Mouse (Mus musculus) left cerebral cortex, adult 8-10 months (tissue): ENCODE measurements around the gene Rif1. TPM values are rescaled to one million over a fixed set of nuclear protein-coding genes. Genes with fewer than 3 reads are reported as not detected.
"Not testable (repeated sequence)": the region's sequence is repeated elsewhere in the genome, so short reads cannot be mapped to it uniquely, and the experiment has no call there.

Source experiments
- DNase-seq, 2 experiments: peaks; one replicate each; pipeline ENCODE4 v3.0.0; 2022; ENCODE audit warnings: low spot score in 2 of 2
- total RNA-seq, 4 experiments: library from RNA; stranded (reverse); gene quantifications; 2 replicates each; pipeline ENCODE4 v1.2.4; 2022

The Rif1 gene
- total RNA-seq, 4 experiments from 2014 or later, result 24.6 to 27.5 (median 25.2) TPM

DNA sequence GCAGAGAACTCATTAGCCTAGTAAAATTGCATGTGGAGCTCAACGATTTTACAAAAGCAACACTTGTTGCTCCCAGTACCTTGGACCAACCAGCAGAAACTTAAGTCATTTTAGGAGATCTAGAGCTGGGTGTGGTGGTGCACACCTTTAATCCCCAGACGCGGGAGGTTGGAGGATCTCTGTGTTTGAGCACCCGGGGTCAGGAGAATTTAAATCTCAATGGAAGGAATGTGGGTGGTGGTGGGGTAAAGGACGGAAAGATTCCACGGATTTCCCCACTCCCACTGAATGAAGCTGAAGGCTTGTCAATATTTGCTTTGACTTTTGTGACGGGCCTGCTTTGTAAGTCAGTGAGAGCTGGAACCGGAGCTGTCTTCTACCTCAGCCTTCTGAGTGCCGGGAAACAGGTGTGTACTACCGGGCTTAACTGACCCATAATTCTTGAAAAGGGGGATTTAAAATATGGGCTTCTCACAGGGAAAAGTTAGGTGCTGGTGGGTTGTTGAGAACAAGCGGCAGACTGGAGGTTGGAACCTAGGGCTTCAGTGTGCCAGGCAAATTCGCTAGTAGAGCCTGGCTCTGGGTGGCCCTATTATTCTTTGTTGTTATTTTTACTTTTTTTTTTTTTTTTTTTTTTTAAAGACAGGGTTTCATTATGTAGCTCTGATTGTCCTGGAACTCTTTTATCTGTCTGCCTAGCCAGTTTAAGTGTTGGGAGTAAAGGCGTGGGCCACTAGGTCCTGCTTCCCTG is 1.2 kb upstream of the Rif1 start:
- no peak for DNase-seq

GRCm38 (mm10) chr2:52072065-52072490 is 554 bp upstream of the Rif1 start:
- DNase-seq, result no peak

GRCm38 (mm10) chr2:52073141-52073904 is 691 bp downstream of the Rif1 start:
- peak in 1 of 2 experiments; percentile 13 for DNase-seq

GRCm38 (mm10) chr2:52078666-52079065 is 6.0 kb downstream of the Rif1 start:
- DNase-seq, result no peak

- DNase-seq, result no peak
Measured at GRCm38 (mm10) chr2:52084013-52084412, 11.4 kb downstream of the Rif1 start.

- no peak for DNase-seq
Measured at GRCm38 (mm10) chr2:52084571-52084970, 11.9 kb downstream of the Rif1 start.

DNA sequence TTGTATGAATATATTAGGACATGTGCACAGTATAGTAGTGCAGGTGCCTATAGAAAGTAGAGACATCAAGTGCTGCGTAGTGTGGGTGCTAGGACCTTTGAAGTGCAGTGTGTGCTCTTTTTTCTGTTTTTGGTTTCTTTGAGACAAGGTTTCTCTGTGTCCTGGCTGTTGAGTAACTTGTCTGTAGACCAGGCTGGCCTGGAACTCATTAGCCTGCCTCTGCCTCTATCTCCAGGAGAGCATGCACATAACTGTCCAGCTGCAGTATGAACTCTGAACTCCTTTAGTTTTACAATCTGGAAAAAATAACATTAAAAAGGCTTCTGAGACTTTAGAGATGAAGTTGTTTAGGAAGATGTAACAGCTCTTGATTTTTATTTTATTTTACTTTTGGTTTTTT is 41.5 kb downstream of the Rif1 start:
- DNase-seq, result no peak

- DNase-seq, result not testable (repeated sequence)
Measured at GRCm38 (mm10) chr2:52131370-52131769, 58.7 kb downstream of the Rif1 start.

DNA sequence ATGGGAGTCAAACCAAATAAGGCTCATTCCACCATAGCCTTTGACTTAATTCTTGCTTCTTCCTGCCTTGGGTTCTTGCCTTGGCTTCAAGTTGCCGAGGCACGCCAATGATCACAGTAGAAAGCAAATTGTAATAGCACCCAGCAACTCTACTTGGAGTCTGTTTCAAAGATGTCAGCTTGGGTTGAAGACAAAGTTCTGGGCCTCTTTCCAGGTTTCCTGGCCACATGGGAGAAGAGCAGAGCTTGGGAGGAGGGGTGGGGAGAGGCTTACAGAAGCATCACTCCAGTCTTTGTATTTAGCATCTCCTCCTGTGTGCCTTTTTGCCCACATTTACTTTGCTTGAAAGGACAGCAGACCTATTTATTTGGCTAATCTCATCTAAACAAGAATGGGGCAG is 60.7 kb downstream of the Rif1 start:
- no peak for DNase-seq

GRCm38 (mm10) chr2:52153064-52153463 is 80.4 kb downstream of the Rif1 start:
- no peak for DNase-seq

DNA sequence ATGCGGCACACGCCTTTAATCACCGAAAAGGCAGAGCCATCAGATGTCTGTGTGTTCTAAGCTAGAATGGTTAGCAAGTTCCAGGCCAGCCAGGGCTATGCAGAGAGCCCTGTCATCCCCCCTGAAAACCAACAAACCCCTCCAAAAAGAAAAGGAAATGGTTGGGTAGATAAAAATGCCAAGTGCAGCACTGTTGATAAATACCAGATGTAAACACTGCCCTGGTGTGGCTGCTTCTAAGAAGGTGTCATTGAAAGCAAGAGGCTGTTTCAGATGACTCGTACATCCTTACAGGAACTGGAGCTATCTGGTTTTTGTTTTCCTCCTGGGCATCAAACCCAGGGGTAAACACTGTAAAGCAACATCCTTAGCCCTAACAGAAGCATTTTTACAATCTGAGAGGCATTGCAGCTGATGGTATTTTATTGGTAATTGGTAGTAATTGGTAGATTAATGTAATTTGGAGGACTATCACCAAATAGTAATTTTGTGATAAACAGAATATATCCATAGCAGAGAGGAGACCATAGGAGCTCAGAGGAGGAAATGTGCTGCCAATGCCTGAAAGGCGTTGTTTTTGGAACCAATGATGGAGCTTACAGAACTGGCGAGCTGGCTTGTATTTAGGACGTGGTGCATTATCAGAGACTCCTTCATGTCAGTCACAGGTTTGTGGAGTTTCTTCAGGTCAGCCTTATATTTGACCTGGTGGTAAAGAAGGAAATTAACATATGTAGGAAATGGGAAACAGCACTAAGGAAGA is 96.8 kb downstream of the Rif1 start:
- DNase-seq, result no peak

Other genes starting within 250 kb of the Rif1 start
- 10 to 100 TPM; 17.6 to 21.1 (median 20.2) TPM for gene Rbm43, start 137.7 kb upstream of the Rif1 start, total RNA-seq
- gene Nmi, start 99.3 kb upstream of the Rif1 start, total RNA-seq, result 1 to 10 TPM; 3.1 to 3.6 (median 3.2) TPM
- 10 to 100 TPM; 10.8 to 13.1 (median 11.9) TPM for gene Tnfaip6, start 34.8 kb upstream of the Rif1 start, total RNA-seq